Mouse (Mus musculus): Measurements from ENCODE around the gene Comtd1. TPM values are rescaled to one million over a fixed set of nuclear protein-coding genes. Genes with fewer than 3 reads are reported as not detected.

The Comtd1 gene
- polyA plus RNA-seq, 1 experiment = 6.4 TPM

GRCm38 (mm10) chr14:21855961-21856360, 7.2 kb upstream of the Comtd1 start:
- TF ChIP-seq CTCF (IDR thresholded peaks at IDR 0.05; ENCODE audit: control insufficient read depth, insufficient read depth, insufficient replicate concordance, low read depth, low read length) (no peak), POLR2A (IDR thresholded peaks at IDR 0.05; ENCODE audit: control insufficient read depth, low read depth, low read length) (no peak)
- Histone ChIP-seq H3K27me3 (ENCODE audit: control insufficient read depth, insufficient read depth, low read length) (no peaks in the 10 kb centered on the region), H3K4me3 (ENCODE audit: control insufficient read depth, low read depth, low read length) (no peak overlapping the region), H3K36me3 (ENCODE audit: control insufficient read depth, insufficient read depth, low read length) (no peaks in the 10 kb centered on the region), H3K27ac (ENCODE audit: control insufficient read depth, insufficient read depth, low read depth, low read length) (no peak overlapping the region), H3K4me1 (ENCODE audit: control insufficient read depth, insufficient read depth, low read length) (peaks cover 18% of the 10 kb centered on the region)

- H3K4me1 ChIP-seq (ENCODE audit: control insufficient read depth, insufficient read depth, low read length) = peaks cover 20% of the 10 kb centered on the region
- H3K36me3 ChIP-seq (ENCODE audit: control insufficient read depth, insufficient read depth, low read length) = no peaks in the 10 kb centered on the region
- H3K27ac ChIP-seq (ENCODE audit: control insufficient read depth, insufficient read depth, low read depth, low read length) = no peak overlapping the region
- no peaks in the 10 kb centered on the region for H3K27me3 ChIP-seq (ENCODE audit: control insufficient read depth, insufficient read depth, low read length)
- TF ChIP-seq POLR2A (IDR thresholded peaks at IDR 0.05; ENCODE audit: control insufficient read depth, low read depth, low read length) = no peak
- no peak for TF ChIP-seq CTCF (IDR thresholded peaks at IDR 0.05; ENCODE audit: control insufficient read depth, insufficient read depth, insufficient replicate concordance, low read depth, low read length)
- H3K4me3 ChIP-seq (ENCODE audit: control insufficient read depth, low read depth, low read length) = no peak overlapping the region
Observed at GRCm38 (mm10) chr14:21854271-21854670, 5.5 kb upstream of the Comtd1 start.

GRCm38 (mm10) chr14:21853456-21854109, 4.8 kb upstream of the Comtd1 start:
- no peaks in the 10 kb centered on the region for H3K36me3 ChIP-seq (ENCODE audit: control insufficient read depth, insufficient read depth, low read length)
- H3K4me3 ChIP-seq (ENCODE audit: control insufficient read depth, low read depth, low read length) = peak overlapping the region; percentile 6
- peaks cover 21% of the 10 kb centered on the region for H3K4me1 ChIP-seq (ENCODE audit: control insufficient read depth, insufficient read depth, low read length)
- H3K27me3 ChIP-seq (ENCODE audit: control insufficient read depth, insufficient read depth, low read length) = no peaks in the 10 kb centered on the region
- H3K27ac ChIP-seq (ENCODE audit: control insufficient read depth, insufficient read depth, low read depth, low read length) = 0 out of 2 replicates have a peak overlapping the region, but pooled peaks have one; percentile 3
- peak; percentile 62 for TF ChIP-seq CTCF (IDR thresholded peaks at IDR 0.05; ENCODE audit: control insufficient read depth, insufficient read depth, insufficient replicate concordance, low read depth, low read length)
- no peak for TF ChIP-seq POLR2A (IDR thresholded peaks at IDR 0.05; ENCODE audit: control insufficient read depth, low read depth, low read length)

GRCm38 (mm10) chr14:21851996-21852791, 3.4 kb upstream of the Comtd1 start:
- H3K36me3 ChIP-seq (ENCODE audit: control insufficient read depth, insufficient read depth, low read length) = no peaks in the 10 kb centered on the region
- H3K27ac ChIP-seq (ENCODE audit: control insufficient read depth, insufficient read depth, low read depth, low read length) = no peak overlapping the region
- peaks cover 32% of the 10 kb centered on the region for H3K4me1 ChIP-seq (ENCODE audit: control insufficient read depth, insufficient read depth, low read length)
- H3K27me3 ChIP-seq (ENCODE audit: control insufficient read depth, insufficient read depth, low read length) = no peaks in the 10 kb centered on the region
- H3K4me3 ChIP-seq (ENCODE audit: control insufficient read depth, low read depth, low read length) = no peak overlapping the region
- no peak for TF ChIP-seq POLR2A (IDR thresholded peaks at IDR 0.05; ENCODE audit: control insufficient read depth, low read depth, low read length)
- no peak for TF ChIP-seq CTCF (IDR thresholded peaks at IDR 0.05; ENCODE audit: control insufficient read depth, insufficient read depth, insufficient replicate concordance, low read depth, low read length)

GRCm38 (mm10) chr14:21850419-21851127, 1.8 kb upstream of the Comtd1 start:
- Histone ChIP-seq H3K4me1 (ENCODE audit: control insufficient read depth, insufficient read depth, low read length) (peaks cover 30% of the 10 kb centered on the region), H3K36me3 (ENCODE audit: control insufficient read depth, insufficient read depth, low read length) (no peaks in the 10 kb centered on the region)

GRCm38 (mm10) chr14:21849524-21850418, 994 bp upstream of the Comtd1 start:
- no peaks in the 10 kb centered on the region for H3K27me3 ChIP-seq (ENCODE audit: control insufficient read depth, insufficient read depth, low read length)
- TF ChIP-seq CTCF (IDR thresholded peaks at IDR 0.05; ENCODE audit: control insufficient read depth, insufficient read depth, insufficient replicate concordance, low read depth, low read length) (no peak), POLR2A (IDR thresholded peaks at IDR 0.05; ENCODE audit: control insufficient read depth, low read depth, low read length) (no peak)
- no peaks in the 10 kb centered on the region; the same call in 1 of the 2 replicates for H3K36me3 ChIP-seq (ENCODE audit: control insufficient read depth, insufficient read depth, low read length)
- H3K4me3 ChIP-seq (ENCODE audit: control insufficient read depth, low read depth, low read length) = no peak overlapping the region
- H3K4me1 ChIP-seq (ENCODE audit: control insufficient read depth, insufficient read depth, low read length) = peaks cover 30% of the 10 kb centered on the region
- H3K27ac ChIP-seq (ENCODE audit: control insufficient read depth, insufficient read depth, low read depth, low read length) = no peak overlapping the region

More at GRCm38 (mm10) chr14:21850419-21851127, 1.8 kb upstream of the Comtd1 start:
- Histone ChIP-seq H3K27me3 (ENCODE audit: control insufficient read depth, insufficient read depth, low read length) (no peaks in the 10 kb centered on the region), H3K4me3 (ENCODE audit: control insufficient read depth, low read depth, low read length) (no peak overlapping the region), H3K27ac (ENCODE audit: control insufficient read depth, insufficient read depth, low read depth, low read length) (no peak overlapping the region)
- no peak for TF ChIP-seq POLR2A (IDR thresholded peaks at IDR 0.05; ENCODE audit: control insufficient read depth, low read depth, low read length)
- TF ChIP-seq CTCF (IDR thresholded peaks at IDR 0.05; ENCODE audit: control insufficient read depth, insufficient read depth, insufficient replicate concordance, low read depth, low read length) = no peak
